Mouse (Mus musculus) kidney, adult 2 months (tissue): ENCODE measurements at regions not wholly inside any gene's neighbourhood (a gene's known extent, or its start where the extent isn't known, plus 50 kb on each side); places are given as distances from the start of the nearest gene placed in this dataset.

Source experiments
- DNase-seq: peaks from one replicate; pipeline ENCODE4 v3.0.0; 2021
- H3K27ac ChIP-seq: fragments of 200-500 bp; 2 replicates; pipeline ENCODE4 v1.5.1; 2012; ENCODE audit warnings: low read depth, low read length, control low read depth, inconsistent platforms; ENCODE audit not compliant: insufficient read depth
- H3K27me3 ChIP-seq: fragments of 200-500 bp; replicated peaks from 2 replicates; pipeline ENCODE4 v1.6.1; 2012; ENCODE audit warnings: mild to moderate bottlenecking, moderate library complexity, low read length, inconsistent platforms; ENCODE audit not compliant: control insufficient read depth, insufficient read depth
- H3K36me3 ChIP-seq: fragments of 200-500 bp; 2 replicates; pipeline ENCODE4 v1.6.1; 2012; ENCODE audit warnings: mild to moderate bottlenecking, moderate library complexity, low read length, inconsistent platforms; ENCODE audit not compliant: control insufficient read depth, insufficient read depth
- H3K4me1 ChIP-seq: fragments of 200-500 bp; 2 replicates; pipeline ENCODE4 v1.6.1; 2011; ENCODE audit warnings: low read length; ENCODE audit not compliant: control insufficient read depth, insufficient read depth
- H3K4me3 ChIP-seq: fragments of 200-500 bp; 2 replicates; pipeline ENCODE4 v1.5.1; 2011; ENCODE audit warnings: mild to moderate bottlenecking, low read depth, low read length, control low read depth; ENCODE audit not compliant: insufficient read depth
- CTCF ChIP-seq: fragments of 200-500 bp; conservative IDR thresholded peaks from 2 replicates; pipeline ENCODE4 v1.5.1; 2011; ENCODE audit warnings: low read depth, mild to moderate bottlenecking, control low read depth, low read length, moderate library complexity, mixed read lengths; ENCODE audit not compliant: insufficient read depth, insufficient read length
- POLR2A ChIP-seq: fragments of 200-500 bp; IDR thresholded peaks from one replicate; pipeline ENCODE4 v1.6.1; 2011; ENCODE audit warnings: low read depth, low read length, control low read depth
- WGBS: fragments of 180-500 bp; shearing (Covaris S2); methylation state at CpG from one replicate; pipeline ENCODE4 v1.1.7; 2018; 5-methylcytosine and 5-hydroxymethylcytosine counted together

- WGBS: 70% methylated on average over 24 of the region's 24 CpGs
- peak; percentile 54 for DNase-seq
These were observed 55.5 kb downstream of the Gm5294 start for GRCm38 (mm10) chr5:138875180-138876076.

GRCm38 (mm10) chr5:138881649-138882226 lies 61.9 kb downstream of the Gm5294 start:
- no peak for DNase-seq
- Histone ChIP-seq H3K4me3 (no peak overlapping the region), H3K27me3 (no peaks in the 10 kb centered on the region), H3K36me3 (no peaks in the 10 kb centered on the region), H3K4me1 (no peaks in the 10 kb centered on the region), H3K27ac (no peak overlapping the region)
- 55% methylated on average over 9 of the region's 9 CpGs for whole genome bisulfite sequencing
- TF ChIP-seq POLR2A (no peak), CTCF (no peak)

More at GRCm38 (mm10) chr5:138875180-138876076, 55.5 kb downstream of the Gm5294 start:
- Histone ChIP-seq H3K27ac (no peak overlapping the region), H3K27me3 (no peaks in the 10 kb centered on the region), H3K36me3 (no peaks in the 10 kb centered on the region), H3K4me1 (no peaks in the 10 kb centered on the region), H3K4me3 (no peak overlapping the region)
- TF ChIP-seq CTCF (no peak), POLR2A (no peak)

- Histone ChIP-seq H3K4me3 (no peak overlapping the region), H3K27me3 (no peaks in the 10 kb centered on the region), H3K36me3 (no peaks in the 10 kb centered on the region), H3K4me1 (no peaks in the 10 kb centered on the region), H3K27ac (no peak overlapping the region)
- WGBS: 65% methylated on average over 9 of the region's 9 CpGs
- no peak for DNase-seq
- TF ChIP-seq POLR2A: no peak
- TF ChIP-seq CTCF: no peak
These were observed 63.7 kb downstream of the Gm5294 start for GRCm38 (mm10) chr5:138883573-138883972.

- TF ChIP-seq POLR2A: no peak
- no peaks in the 10 kb centered on the region for H3K4me1 ChIP-seq
- no peak overlapping the region for H3K4me3 ChIP-seq
- DNase-seq: peak; percentile 70
- H3K27ac ChIP-seq: no peak overlapping the region
- WGBS: 80% methylated on average over 3 of the region's 3 CpGs
- no peaks in the 10 kb centered on the region for H3K36me3 ChIP-seq
- H3K27me3 ChIP-seq: no peaks in the 10 kb centered on the region
These were observed 66.0 kb downstream of the Gm5294 start for GRCm38 (mm10) chr5:138885905-138886304.

- Histone ChIP-seq H3K4me1 (no peaks in the 10 kb centered on the region), H3K36me3 (no peaks in the 10 kb centered on the region), H3K27me3 (no peaks in the 10 kb centered on the region), H3K4me3 (no peak overlapping the region), H3K27ac (no peak overlapping the region)
- DNase-seq: peak; percentile 78
- TF ChIP-seq POLR2A: no peak
- TF ChIP-seq CTCF: no peak
- 69% methylated on average over 9 of the region's 9 CpGs for WGBS
These were observed 68.9 kb downstream of the Gm5294 start for GRCm38 (mm10) chr5:138888749-138889148.

- no peaks in the 10 kb centered on the region for H3K36me3 ChIP-seq
- no peaks in the 10 kb centered on the region for H3K27me3 ChIP-seq
- TF ChIP-seq CTCF: no peak
- no peak for TF ChIP-seq POLR2A
- DNase-seq: peak; percentile 8
- 75% methylated on average over 5 of the region's 5 CpGs for WGBS
- no peak overlapping the region for H3K27ac ChIP-seq
- no peak overlapping the region for H3K4me3 ChIP-seq
- no peaks in the 10 kb centered on the region for H3K4me1 ChIP-seq
These were observed 69.9 kb downstream of the Gm5294 start for GRCm38 (mm10) chr5:138889760-138890159.

GRCm38 (mm10) chr5:138894496-138894895 lies 74.6 kb downstream of the Gm5294 start:
- WGBS: 94% methylated on average over 13 of the region's 13 CpGs
- DNase-seq: no peak
- Histone ChIP-seq H3K36me3 (no peaks in the 10 kb centered on the region), H3K4me1 (no peaks in the 10 kb centered on the region), H3K27ac (no peak overlapping the region), H3K4me3 (no peak overlapping the region), H3K27me3 (no peaks in the 10 kb centered on the region)
- TF ChIP-seq POLR2A: no peak
- no peak for TF ChIP-seq CTCF
